Mouse (Mus musculus) midbrain, embryonic 12.5 days (tissue): ENCODE measurements around the gene Cdc6. TPM values are rescaled to one million over a fixed set of nuclear protein-coding genes. Genes with fewer than 3 reads are reported as not detected.

ENCODE experiments used
- ATAC-seq: fragments of 200-750 bp; cut with Nextera tagmentation; 2 replicates; pipeline ENCODE4 v1.8.0; 2017; ENCODE audit warnings: low read depth, moderate TSS enrichment, moderate library complexity; ENCODE audit not compliant: low FRiP score
- H3K27ac ChIP-seq: fragments of 300-500 bp; sonication (generic); replicated peaks from 2 replicates; pipeline ENCODE4 v1.5.1; 2016; ENCODE audit warnings: mild to moderate bottlenecking
- H3K27me3 ChIP-seq: fragments of 300-500 bp; sonication (generic); 2 replicates; pipeline ENCODE4 v1.6.1; 2016; ENCODE audit warnings: mild to moderate bottlenecking
- H3K36me3 ChIP-seq: fragments of 300-500 bp; sonication (generic); 2 replicates; pipeline ENCODE4 v1.6.1; 2016
- H3K4me1 ChIP-seq: fragments of 300-500 bp; sonication (generic); 2 replicates; pipeline ENCODE4 v1.6.1; 2016
- H3K4me2 ChIP-seq: fragments of 300-500 bp; sonication (generic); replicated peaks from 2 replicates; pipeline ENCODE4 v1.6.1; 2016; ENCODE audit warnings: mild to moderate bottlenecking, moderate library complexity
- H3K4me3 ChIP-seq: fragments of 300-500 bp; sonication (generic); 2 replicates; pipeline ENCODE4 v1.5.1; 2016; ENCODE audit warnings: mild to moderate bottlenecking
- H3K9ac ChIP-seq: fragments of 300-500 bp; sonication (generic); replicated peaks from 2 replicates; pipeline ENCODE4 v1.6.1; 2016; ENCODE audit warnings: mild to moderate bottlenecking, moderate library complexity
- H3K9me3 ChIP-seq: fragments of 300-500 bp; sonication (generic); 2 replicates; pipeline ENCODE4 v1.6.1; 2016; ENCODE audit warnings: mild to moderate bottlenecking
- WGBS: fragments of 180-500 bp; shearing (Covaris S2); methylation state at CpG from one replicate; pipeline ENCODE4 v1.1.7; 2016; 5-methylcytosine and 5-hydroxymethylcytosine counted together
- polyA plus RNA-seq: library from polyadenylated mRNA; unstranded; fragments of >200 nt; fragmentation: Nextera tagmentation; extraction: Ambion mirVana; gene quantifications from 2 replicates; pipeline ENCODE4 v1.2.1, GENCODE M21; 2016

The Cdc6 gene
- polyA plus RNA-seq, 1 experiment from 2014 or later: 28.3 TPM

- peak overlapping the region; percentile 65 for H3K9ac ChIP-seq
- H3K27ac ChIP-seq: peak overlapping the region; percentile 86
- peaks cover 34% of the 10 kb centered on the region for H3K27me3 ChIP-seq
- H3K36me3 ChIP-seq: no peaks in the 10 kb centered on the region
- ATAC-seq: peak; percentile 4; the same call in 1 of the 2 replicates
- peaks cover 87% of the 10 kb centered on the region for H3K4me1 ChIP-seq
- H3K4me2 ChIP-seq: peak overlapping the region; percentile 89
- WGBS: 5% methylated on average over 12 of the region's 12 CpGs
- H3K4me3 ChIP-seq: peak overlapping the region; percentile 54
- H3K9me3 ChIP-seq: no peaks in the 10 kb centered on the region
Observed at GRCm38 (mm10) chr11:98941341-98941825, 33.8 kb downstream of the Cdc6 start.

GRCm38 (mm10) chr11:98941826-98942550 is 34.4 kb downstream of the Cdc6 start:
- H3K27me3 ChIP-seq: peaks cover 28% of the 10 kb centered on the region
- ATAC-seq: peak; percentile 55
- H3K9me3 ChIP-seq: no peaks in the 10 kb centered on the region
- H3K27ac ChIP-seq: peak overlapping the region; percentile 86
- peak overlapping the region; percentile 54 for H3K4me3 ChIP-seq
- peak overlapping the region; percentile 65 for H3K9ac ChIP-seq
- no peaks in the 10 kb centered on the region for H3K36me3 ChIP-seq
- H3K4me1 ChIP-seq: peaks cover 81% of the 10 kb centered on the region
- 2% methylated on average over 15 of the region's 15 CpGs for WGBS
- peak overlapping the region; percentile 89 for H3K4me2 ChIP-seq

GRCm38 (mm10) chr11:98942555-98942922 is 34.9 kb downstream of the Cdc6 start:
- no peaks in the 10 kb centered on the region for H3K9me3 ChIP-seq
- H3K9ac ChIP-seq: peak overlapping the region; percentile 65; the same call in 1 of the 2 replicates
- no peaks in the 10 kb centered on the region for H3K36me3 ChIP-seq
- H3K27ac ChIP-seq: peak overlapping the region; percentile 86
- peak overlapping the region; percentile 89 for H3K4me2 ChIP-seq
- no peak for ATAC-seq
- peak overlapping the region; percentile 54 for H3K4me3 ChIP-seq
- peaks cover 28% of the 10 kb centered on the region for H3K27me3 ChIP-seq
- WGBS: 55% methylated on average over 3 of the region's 3 CpGs
- peaks cover 79% of the 10 kb centered on the region for H3K4me1 ChIP-seq

GRCm38 (mm10) chr11:98942923-98943641 is 35.5 kb downstream of the Cdc6 start:
- Histone ChIP-seq H3K4me3 (no peak overlapping the region), H3K4me2 (peak overlapping the region; percentile 89; the same call in 1 of the 2 replicates), H3K9ac (0 out of 2 replicates have a peak overlapping the region, but pooled peaks have one; percentile 65)

GRCm38 (mm10) chr11:98943741-98944461 is 36.3 kb downstream of the Cdc6 start:
- Histone ChIP-seq H3K4me1 (peaks cover 66% of the 10 kb centered on the region), H3K27ac (peak overlapping the region; percentile 86; the same call in 1 of the 2 replicates), H3K36me3 (no peaks in the 10 kb centered on the region), H3K4me2 (no peak overlapping the region; the same call in 1 of the 2 replicates), H3K9me3 (no peaks in the 10 kb centered on the region), H3K4me3 (no peak overlapping the region), H3K9ac (0 out of 2 replicates have a peak overlapping the region, but pooled peaks have one; percentile 5), H3K27me3 (peaks cover 19% of the 10 kb centered on the region)
- 28% methylated on average over 14 of the region's 14 CpGs for WGBS
- no peak for ATAC-seq

More at GRCm38 (mm10) chr11:98942923-98943641, 35.5 kb downstream of the Cdc6 start:
- 78% methylated on average over 6 of the region's 8 CpGs for WGBS
- H3K4me1 ChIP-seq: peaks cover 73% of the 10 kb centered on the region
- H3K9me3 ChIP-seq: no peaks in the 10 kb centered on the region
- ATAC-seq: no peak
- peaks cover 27% of the 10 kb centered on the region for H3K27me3 ChIP-seq
- H3K27ac ChIP-seq: peak overlapping the region; percentile 86
- no peaks in the 10 kb centered on the region for H3K36me3 ChIP-seq

GRCm38 (mm10) chr11:98944897-98945604 is 37.5 kb downstream of the Cdc6 start:
- peaks cover 54% of the 10 kb centered on the region for H3K4me1 ChIP-seq

GRCm38 (mm10) chr11:98945605-98945977 is 38.0 kb downstream of the Cdc6 start:
- H3K9ac ChIP-seq: no peak overlapping the region
- no peaks in the 10 kb centered on the region for H3K9me3 ChIP-seq
- peaks cover 49% of the 10 kb centered on the region for H3K4me1 ChIP-seq

More at GRCm38 (mm10) chr11:98944897-98945604, 37.5 kb downstream of the Cdc6 start:
- ATAC-seq: no peak
- 23% methylated on average over 11 of the region's 11 CpGs for WGBS
- H3K4me2 ChIP-seq: 0 out of 2 replicates have a peak overlapping the region, but pooled peaks have one; percentile 0
- H3K9ac ChIP-seq: no peak overlapping the region
- H3K4me3 ChIP-seq: no peak overlapping the region
- H3K27me3 ChIP-seq: peaks cover 7% of the 10 kb centered on the region; the same call in 1 of the 2 replicates
- no peaks in the 10 kb centered on the region for H3K9me3 ChIP-seq
- H3K27ac ChIP-seq: no peak overlapping the region
- no peaks in the 10 kb centered on the region for H3K36me3 ChIP-seq

GRCm38 (mm10) chr11:98947969-98948569 is 40.5 kb downstream of the Cdc6 start:
- Histone ChIP-seq H3K27ac (no peak overlapping the region), H3K27me3 (no peaks in the 10 kb centered on the region), H3K9ac (no peak overlapping the region), H3K4me2 (no peak overlapping the region), H3K4me3 (no peak overlapping the region), H3K9me3 (no peaks in the 10 kb centered on the region), H3K36me3 (no peaks in the 10 kb centered on the region), H3K4me1 (peaks cover 38% of the 10 kb centered on the region)
- ATAC-seq: no peak
- WGBS: 89% methylated on average over 18 of the region's 18 CpGs

More at GRCm38 (mm10) chr11:98945605-98945977, 38.0 kb downstream of the Cdc6 start:
- ATAC-seq: no peak
- Histone ChIP-seq H3K27ac (no peak overlapping the region), H3K4me2 (no peak overlapping the region), H3K27me3 (peaks cover 2% of the 10 kb centered on the region; the same call in 1 of the 2 replicates), H3K4me3 (no peak overlapping the region), H3K36me3 (no peaks in the 10 kb centered on the region)
- WGBS: 43% methylated on average over 3 of the region's 3 CpGs

GRCm38 (mm10) chr11:98949242-98949957 is 41.8 kb downstream of the Cdc6 start:
- Histone ChIP-seq H3K9ac (no peak overlapping the region), H3K27ac (no peak overlapping the region), H3K27me3 (no peaks in the 10 kb centered on the region), H3K9me3 (no peaks in the 10 kb centered on the region), H3K4me2 (no peak overlapping the region), H3K4me3 (no peak overlapping the region), H3K4me1 (peaks cover 37% of the 10 kb centered on the region), H3K36me3 (no peaks in the 10 kb centered on the region)
- WGBS: 73% methylated on average over 11 of the region's 12 CpGs
- ATAC-seq: no peak

GRCm38 (mm10) chr11:98949958-98950460 is 42.4 kb downstream of the Cdc6 start:
- Histone ChIP-seq H3K4me2 (no peak overlapping the region), H3K9me3 (no peaks in the 10 kb centered on the region), H3K4me3 (no peak overlapping the region), H3K27me3 (no peaks in the 10 kb centered on the region), H3K27ac (no peak overlapping the region), H3K9ac (no peak overlapping the region), H3K36me3 (no peaks in the 10 kb centered on the region), H3K4me1 (peaks cover 37% of the 10 kb centered on the region)
- ATAC-seq: no peak
- WGBS: 81% methylated on average over 7 of the region's 7 CpGs
